28 mouse cellular contexts compared by ENCODE assay signal in genomic region chr17:84744256-84744655, GRCm38 (mm10).
"Had no signal": no experiment of that assay in that cellular context is flagged by ENCODE, and none has a peak within 500 bp of the region (broad histone marks: within the 10 kb centered on the region; RNA-seq: fewer than 3 reads in every experiment).

No protein-coding gene starts in this region.

- ATAC-seq: forebrain, embryonic 13.5 days; forebrain, embryonic 14.5 days; forebrain, embryonic 15.5 days; forebrain, embryonic 16.5 days; forebrain, postnatal 0 days had no signal

- H3K4me2 ChIP-seq: embryonic facial prominence, embryonic 12.5 days; embryonic facial prominence, embryonic 13.5 days; embryonic facial prominence, embryonic 15.5 days; forebrain, embryonic 12.5 days; forebrain, embryonic 13.5 days; forebrain, embryonic 15.5 days had no signal

- H3K36me3 ChIP-seq: forebrain, embryonic 12.5 days; forebrain, embryonic 15.5 days had no signal

- H3K27ac ChIP-seq: embryonic facial prominence, embryonic 10.5 days; embryonic facial prominence, embryonic 12.5 days; embryonic facial prominence, embryonic 13.5 days; embryonic facial prominence, embryonic 15.5 days; forebrain, embryonic 10.5 days; forebrain, embryonic 12.5 days; forebrain, embryonic 13.5 days; forebrain, embryonic 15.5 days had no signal

- H3K4me3 ChIP-seq: embryonic facial prominence, embryonic 10.5 days; embryonic facial prominence, embryonic 12.5 days; embryonic facial prominence, embryonic 13.5 days; embryonic facial prominence, embryonic 15.5 days; erythroblast, embryonic 14.5 days; forebrain, embryonic 10.5 days; forebrain, embryonic 12.5 days; forebrain, embryonic 13.5 days; forebrain, embryonic 15.5 days; gastrocnemius, adult 2 months had no signal

- DNase-seq: cerebellum, adult 18-20 months; cerebellum, adult 2 months; cerebellum, adult 8-10 months; cerebellum, adult 9-10 months; cerebellum, adult 9-11 months; cerebellum, postnatal 10 days; cerebellum, postnatal 14 days; cerebellum, postnatal 25 days; cerebellum, postnatal 36 days; embryo, embryonic 11 days; forebrain, postnatal 0 days; gastrocnemius, adult 2 months; gastrocnemius, postnatal 10 days; gastrocnemius, postnatal 14 days; gastrocnemius, postnatal 25 days; gastrocnemius, postnatal 36 days; heart, adult 18-20 months had no signal

- H3K9ac ChIP-seq: embryonic facial prominence, embryonic 12.5 days; embryonic facial prominence, embryonic 13.5 days; embryonic facial prominence, embryonic 15.5 days; forebrain, embryonic 12.5 days; forebrain, embryonic 13.5 days; forebrain, embryonic 15.5 days; forebrain, postnatal 0 days had no signal

- H3K27me3 ChIP-seq: embryonic facial prominence, embryonic 12.5 days; embryonic facial prominence, embryonic 13.5 days; embryonic facial prominence, embryonic 15.5 days; forebrain, embryonic 12.5 days; forebrain, embryonic 13.5 days; forebrain, embryonic 15.5 days had no signal

- H3K4me1 ChIP-seq: embryonic facial prominence, embryonic 12.5 days had no signal

- H3K9me3 ChIP-seq: embryonic facial prominence, embryonic 10.5 days; embryonic facial prominence, embryonic 12.5 days; embryonic facial prominence, embryonic 13.5 days; embryonic facial prominence, embryonic 15.5 days; forebrain, embryonic 10.5 days; forebrain, embryonic 12.5 days; forebrain, embryonic 13.5 days; forebrain, embryonic 15.5 days had no signal
